Mouse (Mus musculus) C2C12 (cell line): ENCODE measurements around the gene Tmcc3. TPM values are rescaled to one million over a fixed set of nuclear protein-coding genes. Genes with fewer than 3 reads are reported as not detected.

Source experiments
- H3K27me3 ChIP-seq: one replicate; pipeline ENCODE4 v1.6.1; 2011; ENCODE audit not compliant: control insufficient read depth, insufficient read depth, insufficient read length
- H3K36me3 ChIP-seq: one replicate; pipeline ENCODE4 v1.6.1; 2011; ENCODE audit not compliant: control insufficient read depth, insufficient read depth
- H3K4me3 ChIP-seq: one replicate; pipeline ENCODE4 v1.5.1; 2011; ENCODE audit warnings: mild to moderate bottlenecking, control low read depth; ENCODE audit not compliant: poor library complexity, insufficient read depth, severe bottlenecking
- H3K79me2 ChIP-seq: one replicate; pipeline ENCODE4 v1.6.1; 2011; ENCODE audit not compliant: control insufficient read depth, insufficient read depth
- H3K79me3 ChIP-seq: one replicate; pipeline ENCODE4 v1.6.1; 2011; ENCODE audit warnings: low read depth, control low read depth
- H3ac ChIP-seq: one replicate; pipeline ENCODE3; 2011; ENCODE audit warnings: low read depth; ENCODE audit not compliant: control insufficient read depth, insufficient read length
- CEBPB ChIP-seq: IDR thresholded peaks from one replicate; pipeline ENCODE4 v1.6.1; 2011; ENCODE audit warnings: low read depth, mild to moderate bottlenecking, control low read depth, moderate library complexity
- CTCF ChIP-seq: IDR thresholded peaks from one replicate; pipeline ENCODE4 v1.5.1; 2011; ENCODE audit not compliant: control insufficient read depth, insufficient read depth, insufficient read length
- FOSL1 ChIP-seq: IDR thresholded peaks from one replicate; pipeline ENCODE4 v1.8.0; 2011; ENCODE audit warnings: mild to moderate bottlenecking, low read length; ENCODE audit not compliant: poor library complexity, insufficient read depth, severe bottlenecking
- MAX ChIP-seq: IDR thresholded peaks from one replicate; pipeline ENCODE4 v1.6.1; 2011; ENCODE audit warnings: mild to moderate bottlenecking, control low read depth
- MYOD1 ChIP-seq: IDR thresholded peaks from one replicate; pipeline ENCODE4 v1.6.1; 2011; ENCODE audit warnings: low read depth; ENCODE audit not compliant: control insufficient read depth, insufficient read length
- MYOG ChIP-seq: IDR thresholded peaks from one replicate; pipeline ENCODE4 v1.6.1; 2011; ENCODE audit not compliant: control insufficient read depth, insufficient read length; ENCODE audit errors: extremely low read depth
- USF1 ChIP-seq: IDR thresholded peaks from one replicate; pipeline ENCODE4 v1.6.1; 2011; ENCODE audit warnings: low read depth, mild to moderate bottlenecking, control low read depth, moderate library complexity
- polyA plus RNA-seq: library from polyadenylated mRNA; unstranded; fragments of >200 nt; fragmentation: generic; extraction: Trizol; gene quantifications from one replicate; pipeline ENCODE4 v1.2.1, GENCODE M21; 2012; ENCODE audit warnings: missing spikeins

Tmcc3 gene
- polyA plus RNA-seq, 1 experiment: 3.5 TPM

- Histone ChIP-seq H3K4me3 (no peak overlapping the region), H3ac (no peak overlapping the region), H3K79me3 (no peaks in the 10 kb centered on the region), H3K27me3 (no peaks in the 10 kb centered on the region), H3K79me2 (no peaks in the 10 kb centered on the region), H3K36me3 (no peaks in the 10 kb centered on the region)
- TF ChIP-seq USF1 (no peak), MYOD1 (no peak), FOSL1 (peak; percentile 4), CTCF (no peak), MYOG (no peak)
Measured at GRCm38 (mm10) chr10:94495496-94496235, 183.9 kb downstream of the Tmcc3 start.

GRCm38 (mm10) chr10:94496826-94497440 lies 185.2 kb downstream of the Tmcc3 start:
- no peak overlapping the region for H3ac ChIP-seq
- H3K27me3 ChIP-seq: no peaks in the 10 kb centered on the region
- no peak for TF ChIP-seq MYOD1
- no peak for TF ChIP-seq USF1
- H3K79me2 ChIP-seq: no peaks in the 10 kb centered on the region
- H3K79me3 ChIP-seq: no peaks in the 10 kb centered on the region
- H3K36me3 ChIP-seq: no peaks in the 10 kb centered on the region
- no peak overlapping the region for H3K4me3 ChIP-seq

GRCm38 (mm10) chr10:94500210-94500876 lies 188.6 kb downstream of the Tmcc3 start:
- H3K79me3 ChIP-seq: no peaks in the 10 kb centered on the region
- no peaks in the 10 kb centered on the region for H3K27me3 ChIP-seq
- no peak overlapping the region for H3ac ChIP-seq
- no peaks in the 10 kb centered on the region for H3K36me3 ChIP-seq
- H3K79me2 ChIP-seq: no peaks in the 10 kb centered on the region
- H3K4me3 ChIP-seq: no peak overlapping the region
- TF ChIP-seq FOSL1: no peak

- Histone ChIP-seq H3K79me2 (no peaks in the 10 kb centered on the region), H3K4me3 (no peak overlapping the region), H3K27me3 (no peaks in the 10 kb centered on the region), H3K79me3 (no peaks in the 10 kb centered on the region), H3ac (no peak overlapping the region), H3K36me3 (no peaks in the 10 kb centered on the region)
- no peak for TF ChIP-seq MYOG
Measured at GRCm38 (mm10) chr10:94500877-94501273, 189.1 kb downstream of the Tmcc3 start.

GRCm38 (mm10) chr10:94501796-94502195 lies 190.0 kb downstream of the Tmcc3 start:
- Histone ChIP-seq H3K27me3 (no peaks in the 10 kb centered on the region), H3K36me3 (no peaks in the 10 kb centered on the region), H3ac (no peak overlapping the region), H3K79me3 (no peaks in the 10 kb centered on the region), H3K79me2 (no peaks in the 10 kb centered on the region), H3K4me3 (no peak overlapping the region)
- no peak for TF ChIP-seq MYOD1
- no peak for TF ChIP-seq MYOG
- no peak for TF ChIP-seq MAX
- TF ChIP-seq USF1: no peak
- TF ChIP-seq CTCF: no peak
- no peak for TF ChIP-seq FOSL1
- no peak for TF ChIP-seq CEBPB

- no peaks in the 10 kb centered on the region for H3K79me3 ChIP-seq
- H3K36me3 ChIP-seq: no peaks in the 10 kb centered on the region
- TF ChIP-seq MYOG: no peak
- TF ChIP-seq CTCF: no peak
- no peak for TF ChIP-seq MYOD1
- no peak for TF ChIP-seq MAX
- no peak for TF ChIP-seq USF1
- TF ChIP-seq CEBPB: no peak
- TF ChIP-seq FOSL1: no peak
- H3ac ChIP-seq: no peak overlapping the region
- H3K4me3 ChIP-seq: no peak overlapping the region
- no peaks in the 10 kb centered on the region for H3K27me3 ChIP-seq
- no peaks in the 10 kb centered on the region for H3K79me2 ChIP-seq
Measured at GRCm38 (mm10) chr10:94505248-94505772, 193.6 kb downstream of the Tmcc3 start.
